Mouse (Mus musculus): Measurements from ENCODE around the gene Cyp27a1.

Cyp27a1 gene

GRCm38 (mm10) chr1:74774062-74774461 is 60.7 kb downstream of the Cyp27a1 start:
- no peak for DNase-seq

DNA sequence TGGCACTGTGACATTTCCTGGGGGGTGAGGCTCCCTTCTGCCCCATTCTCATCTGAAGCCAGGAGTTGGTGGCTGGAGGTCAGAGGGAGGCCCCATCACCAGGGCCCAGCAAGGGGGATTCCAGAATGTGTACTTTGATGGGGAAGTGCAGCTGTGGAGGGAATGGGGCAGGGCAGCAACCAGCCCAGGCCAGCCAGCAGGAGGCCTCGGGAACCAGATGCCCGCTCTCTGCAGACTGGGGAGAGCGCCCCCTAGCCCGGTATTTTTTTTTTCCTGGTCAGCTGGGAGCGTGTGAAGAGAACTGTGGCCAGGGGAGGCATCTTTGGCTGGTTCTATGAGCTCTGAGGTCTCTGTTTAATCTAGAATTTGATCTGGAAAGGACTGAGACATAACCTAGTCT is 62.4 kb downstream of the Cyp27a1 start:
- DNase-seq: no peak

- DNase-seq: no peak
These were observed 65.6 kb downstream of the Cyp27a1 start for GRCm38 (mm10) chr1:74778934-74779486.

DNA sequence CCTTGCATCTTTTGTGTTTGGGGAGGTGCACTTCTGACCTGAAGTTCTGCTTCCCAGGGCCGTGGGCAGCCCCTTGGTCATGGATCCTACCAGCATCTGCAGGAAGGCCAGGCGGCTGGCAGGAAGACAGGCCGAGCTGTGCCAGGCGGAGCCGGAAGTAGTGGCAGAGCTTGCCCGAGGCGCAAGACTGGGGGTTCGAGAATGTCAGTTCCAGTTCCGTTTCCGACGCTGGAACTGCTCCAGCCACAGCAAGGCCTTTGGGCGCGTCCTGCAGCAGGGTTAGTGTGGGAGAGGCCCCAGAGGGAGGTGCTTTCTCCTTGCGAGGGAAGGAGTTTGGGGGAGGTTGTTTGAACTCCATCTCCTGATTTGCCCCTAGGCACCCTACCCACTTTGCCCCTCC is 68.7 kb downstream of the Cyp27a1 start:
- no peak for DNase-seq

GRCm38 (mm10) chr1:74783554-74783953 is 70.2 kb downstream of the Cyp27a1 start:
- DNase-seq: no peak

GRCm38 (mm10) chr1:74784041-74784759 is 70.8 kb downstream of the Cyp27a1 start:
- no peak for DNase-seq

Measured in cerebellum, adult 9-10 months (tissue).